Mouse (Mus musculus): ENCODE data around the gene Gm20431. TPM values are rescaled to one million over a fixed set of nuclear protein-coding genes. Genes with fewer than 3 reads are reported as not detected.

The Gm20431 gene
- polyA plus RNA-seq, 1 experiment = 11.3 TPM

GRCm38 (mm10) chr2:167690219-167690961 lies 29.1 kb upstream of the Gm20431 start:
- WGBS = 41% methylated on average over 15 of the region's 15 CpGs

GRCm38 (mm10) chr2:167689501-167690218 lies 28.4 kb upstream of the Gm20431 start, which contains the start of gene Tmem189:
Tmem189 (minus strand) TSS chr2:167689822.
- Histone ChIP-seq H3K4me1 (ENCODE audit: control insufficient read depth, insufficient read depth, low read length) (no peaks in the 10 kb centered on the region; the same call in 1 of the 2 replicates), H3K4me3 (replicated peaks; ENCODE audit: extremely low read depth, low read depth, low read length) (peak within 1 kb of the TSS; percentile 90)
- peak; percentile 69 for DNase-seq
- TF ChIP-seq CTCF (IDR thresholded peaks at IDR 0.05; ENCODE audit: insufficient read depth, low read length) (no peak), POLR2A (IDR thresholded peaks at IDR 0.05; ENCODE audit: borderline replicate concordance, extremely low read depth, low read depth, low read length) (peak; percentile 61; the same call in 1 of the 2 replicates)
- 1% methylated on average over 99 of the region's 99 CpGs for WGBS

More at GRCm38 (mm10) chr2:167690219-167690961, 29.1 kb upstream of the Gm20431 start:
- peak; percentile 68 for DNase-seq
- 0 out of 2 replicates have a peak, but pooled peaks have one; percentile 4 for TF ChIP-seq POLR2A (IDR thresholded peaks at IDR 0.05; ENCODE audit: borderline replicate concordance, extremely low read depth, low read depth, low read length)
- TF ChIP-seq CTCF (IDR thresholded peaks at IDR 0.05; ENCODE audit: insufficient read depth, low read length) = no peak
- H3K4me1 ChIP-seq (ENCODE audit: control insufficient read depth, insufficient read depth, low read length) = no peaks in the 10 kb centered on the region; the same call in 1 of the 2 replicates
- peak overlapping the region; percentile 90 for H3K4me3 ChIP-seq (replicated peaks; ENCODE audit: extremely low read depth, low read depth, low read length)

- TF ChIP-seq CTCF (IDR thresholded peaks at IDR 0.05; ENCODE audit: insufficient read depth, low read length) (peak; percentile 28; the same call in 1 of the 2 replicates), POLR2A (IDR thresholded peaks at IDR 0.05; ENCODE audit: borderline replicate concordance, extremely low read depth, low read depth, low read length) (peak; percentile 92)
- Histone ChIP-seq H3K4me1 (ENCODE audit: control insufficient read depth, insufficient read depth, low read length) (no peaks in the 10 kb centered on the region; the same call in 1 of the 2 replicates), H3K4me3 (replicated peaks; ENCODE audit: extremely low read depth, low read depth, low read length) (peak within 1 kb of the TSS; percentile 90)
- under 1% methylated on average over 105 of the region's 147 CpGs for WGBS
- peak; percentile 93 for DNase-seq
Observed at GRCm38 (mm10) chr2:167688498-167689451, 27.5 kb upstream of the Gm20431 start, which contains the start of gene Cebpb. Cebpb (plus strand) TSS chr2:167688915.

- no peak for TF ChIP-seq CTCF (IDR thresholded peaks at IDR 0.05; ENCODE audit: insufficient read depth, low read length)
- no peak for TF ChIP-seq POLR2A (IDR thresholded peaks at IDR 0.05; ENCODE audit: borderline replicate concordance, extremely low read depth, low read depth, low read length)
Observed at GRCm38 (mm10) chr2:167688126-167688497, 26.8 kb upstream of the Gm20431 start.

GRCm38 (mm10) chr2:167687651-167688101 lies 26.4 kb upstream of the Gm20431 start:
- no peak for TF ChIP-seq CTCF (IDR thresholded peaks at IDR 0.05; ENCODE audit: insufficient read depth, low read length)
- no peak for TF ChIP-seq POLR2A (IDR thresholded peaks at IDR 0.05; ENCODE audit: borderline replicate concordance, extremely low read depth, low read depth, low read length)
- 58% methylated on average over 11 of the region's 11 CpGs for WGBS
- Histone ChIP-seq H3K4me1 (ENCODE audit: control insufficient read depth, insufficient read depth, low read length) (no peaks in the 10 kb centered on the region; the same call in 1 of the 2 replicates), H3K4me3 (replicated peaks; ENCODE audit: extremely low read depth, low read depth, low read length) (no peak overlapping the region)
- peak; percentile 39 for DNase-seq

More at GRCm38 (mm10) chr2:167688126-167688497, 26.8 kb upstream of the Gm20431 start:
- Histone ChIP-seq H3K4me1 (ENCODE audit: control insufficient read depth, insufficient read depth, low read length) (no peaks in the 10 kb centered on the region; the same call in 1 of the 2 replicates), H3K4me3 (replicated peaks; ENCODE audit: extremely low read depth, low read depth, low read length) (peak overlapping the region; percentile 90)
- 36% methylated on average over 12 of the region's 12 CpGs for WGBS
- peak; percentile 42 for DNase-seq

GRCm38 (mm10) chr2:167687250-167687586 lies 25.9 kb upstream of the Gm20431 start:
- Histone ChIP-seq H3K4me1 (ENCODE audit: control insufficient read depth, insufficient read depth, low read length) (no peaks in the 10 kb centered on the region; the same call in 1 of the 2 replicates), H3K4me3 (replicated peaks; ENCODE audit: extremely low read depth, low read depth, low read length) (no peak overlapping the region)
- TF ChIP-seq CTCF (IDR thresholded peaks at IDR 0.05; ENCODE audit: insufficient read depth, low read length) = no peak
- TF ChIP-seq POLR2A (IDR thresholded peaks at IDR 0.05; ENCODE audit: borderline replicate concordance, extremely low read depth, low read depth, low read length) = no peak
- 87% methylated on average over 4 of the region's 4 CpGs for WGBS
- DNase-seq = no peak

GRCm38 (mm10) chr2:167686382-167687249 lies 25.3 kb upstream of the Gm20431 start:
- Histone ChIP-seq H3K4me1 (ENCODE audit: control insufficient read depth, insufficient read depth, low read length) (no peaks in the 10 kb centered on the region), H3K4me3 (replicated peaks; ENCODE audit: extremely low read depth, low read depth, low read length) (no peak overlapping the region)
- no peak for TF ChIP-seq CTCF (IDR thresholded peaks at IDR 0.05; ENCODE audit: insufficient read depth, low read length)
- TF ChIP-seq POLR2A (IDR thresholded peaks at IDR 0.05; ENCODE audit: borderline replicate concordance, extremely low read depth, low read depth, low read length) = no peak
- no peak for DNase-seq
- WGBS = 70% methylated on average over 16 of the region's 16 CpGs

GRCm38 (mm10) chr2:167685865-167686264 lies 24.6 kb upstream of the Gm20431 start:
- H3K4me1 ChIP-seq (ENCODE audit: control insufficient read depth, insufficient read depth, low read length) = no peaks in the 10 kb centered on the region
- TF ChIP-seq POLR2A (IDR thresholded peaks at IDR 0.05; ENCODE audit: borderline replicate concordance, extremely low read depth, low read depth, low read length) (no peak), CTCF (IDR thresholded peaks at IDR 0.05; ENCODE audit: insufficient read depth, low read length) (no peak)
- no peak overlapping the region for H3K4me3 ChIP-seq (replicated peaks; ENCODE audit: extremely low read depth, low read depth, low read length)
- DNase-seq = no peak
- 78% methylated on average over 3 of the region's 3 CpGs for WGBS

All from lung, adult 2 months (tissue).